Mouse (Mus musculus) C2C12 (cell line): ENCODE measurements around the gene Gla. TPM values are rescaled to one million over a fixed set of nuclear protein-coding genes. Genes with fewer than 3 reads are reported as not detected.

Experiments used
- H3K27me3 ChIP-seq: one replicate; pipeline ENCODE4 v1.6.1; 2011; ENCODE audit not compliant: control insufficient read depth, insufficient read depth, insufficient read length
- H3K36me3 ChIP-seq: one replicate; pipeline ENCODE4 v1.6.1; 2011; ENCODE audit not compliant: control insufficient read depth, insufficient read depth
- H3K4me3 ChIP-seq: one replicate; pipeline ENCODE4 v1.5.1; 2011; ENCODE audit warnings: mild to moderate bottlenecking, control low read depth; ENCODE audit not compliant: poor library complexity, insufficient read depth, severe bottlenecking
- H3K79me2 ChIP-seq: one replicate; pipeline ENCODE4 v1.6.1; 2011; ENCODE audit not compliant: control insufficient read depth, insufficient read depth
- H3K79me3 ChIP-seq: one replicate; pipeline ENCODE4 v1.6.1; 2011; ENCODE audit warnings: low read depth, control low read depth
- H3ac ChIP-seq: one replicate; pipeline ENCODE3; 2011; ENCODE audit warnings: low read depth; ENCODE audit not compliant: control insufficient read depth, insufficient read length
- CEBPB ChIP-seq: IDR thresholded peaks from one replicate; pipeline ENCODE4 v1.6.1; 2011; ENCODE audit warnings: low read depth, mild to moderate bottlenecking, control low read depth, moderate library complexity
- CTCF ChIP-seq: IDR thresholded peaks from one replicate; pipeline ENCODE4 v1.5.1; 2011; ENCODE audit not compliant: control insufficient read depth, insufficient read depth, insufficient read length
- FOSL1 ChIP-seq: IDR thresholded peaks from one replicate; pipeline ENCODE4 v1.8.0; 2011; ENCODE audit warnings: mild to moderate bottlenecking, low read length; ENCODE audit not compliant: poor library complexity, insufficient read depth, severe bottlenecking
- MAX ChIP-seq: IDR thresholded peaks from one replicate; pipeline ENCODE4 v1.6.1; 2011; ENCODE audit warnings: mild to moderate bottlenecking, control low read depth
- MYOD1 ChIP-seq: IDR thresholded peaks from one replicate; pipeline ENCODE4 v1.6.1; 2011; ENCODE audit warnings: low read depth; ENCODE audit not compliant: control insufficient read depth, insufficient read length
- MYOG ChIP-seq: IDR thresholded peaks from one replicate; pipeline ENCODE4 v1.6.1; 2011; ENCODE audit not compliant: control insufficient read depth, insufficient read length; ENCODE audit errors: extremely low read depth
- USF1 ChIP-seq: IDR thresholded peaks from one replicate; pipeline ENCODE4 v1.6.1; 2011; ENCODE audit warnings: low read depth, mild to moderate bottlenecking, control low read depth, moderate library complexity
- polyA plus RNA-seq: library from polyadenylated mRNA; unstranded; fragments of >200 nt; fragmentation: generic; extraction: Trizol; gene quantifications from one replicate; pipeline ENCODE4 v1.2.1, GENCODE M21; 2012; ENCODE audit warnings: missing spikeins

Gene Gla
- polyA plus RNA-seq, 1 experiment, result 6.4 TPM

DNA sequence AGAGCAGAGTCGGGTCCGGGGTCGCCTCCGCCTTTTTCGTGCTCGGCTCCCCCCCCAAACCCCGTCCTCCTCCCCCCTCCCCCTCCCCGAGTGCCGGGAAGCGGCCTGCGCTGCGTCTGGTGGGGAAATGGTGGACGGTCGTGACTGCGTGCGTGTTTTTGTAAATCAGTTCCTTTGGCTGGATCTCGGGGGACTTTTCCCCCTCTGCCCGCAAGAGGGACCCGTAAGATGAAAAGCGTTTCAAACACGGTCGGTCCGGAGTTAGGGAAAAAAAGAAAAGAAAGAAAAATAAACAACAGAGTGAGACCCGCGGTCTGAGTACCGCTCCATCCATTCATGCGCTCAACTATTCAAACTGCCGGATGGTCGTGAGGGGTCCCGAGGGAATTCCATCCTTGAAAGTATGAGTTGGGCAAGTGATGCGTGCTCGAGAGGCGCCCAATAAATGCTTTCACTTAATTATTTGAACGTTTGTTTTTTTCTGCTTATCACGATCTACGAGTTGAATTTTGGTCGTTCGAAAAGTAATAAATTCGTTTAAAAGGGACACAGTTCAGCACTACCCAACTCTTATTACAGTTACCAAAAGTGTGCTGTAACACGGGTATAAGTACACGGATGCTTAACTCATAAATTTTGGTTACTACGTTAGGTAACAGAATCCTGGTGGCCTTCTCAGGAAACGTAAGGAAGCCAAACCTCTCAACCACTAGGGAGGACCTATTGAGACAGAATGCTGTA, 625 bp upstream of the Gla start:
- no peaks in the 10 kb centered on the region for H3K27me3 ChIP-seq
- H3K79me2 ChIP-seq, result peaks cover 55% of the 10 kb centered on the region
- peaks cover 38% of the 10 kb centered on the region for H3K79me3 ChIP-seq
- peak overlapping the region; percentile 67 for H3ac ChIP-seq
- peaks cover 6% of the 10 kb centered on the region for H3K36me3 ChIP-seq
- H3K4me3 ChIP-seq, result peak overlapping the region; percentile 48
- no peak for TF ChIP-seq FOSL1
- no peak for TF ChIP-seq MYOG
- no peak for TF ChIP-seq CTCF
- TF ChIP-seq MYOD1, result no peak
- TF ChIP-seq CEBPB, result no peak
- no peak for TF ChIP-seq USF1
- TF ChIP-seq MAX, result no peak

DNA sequence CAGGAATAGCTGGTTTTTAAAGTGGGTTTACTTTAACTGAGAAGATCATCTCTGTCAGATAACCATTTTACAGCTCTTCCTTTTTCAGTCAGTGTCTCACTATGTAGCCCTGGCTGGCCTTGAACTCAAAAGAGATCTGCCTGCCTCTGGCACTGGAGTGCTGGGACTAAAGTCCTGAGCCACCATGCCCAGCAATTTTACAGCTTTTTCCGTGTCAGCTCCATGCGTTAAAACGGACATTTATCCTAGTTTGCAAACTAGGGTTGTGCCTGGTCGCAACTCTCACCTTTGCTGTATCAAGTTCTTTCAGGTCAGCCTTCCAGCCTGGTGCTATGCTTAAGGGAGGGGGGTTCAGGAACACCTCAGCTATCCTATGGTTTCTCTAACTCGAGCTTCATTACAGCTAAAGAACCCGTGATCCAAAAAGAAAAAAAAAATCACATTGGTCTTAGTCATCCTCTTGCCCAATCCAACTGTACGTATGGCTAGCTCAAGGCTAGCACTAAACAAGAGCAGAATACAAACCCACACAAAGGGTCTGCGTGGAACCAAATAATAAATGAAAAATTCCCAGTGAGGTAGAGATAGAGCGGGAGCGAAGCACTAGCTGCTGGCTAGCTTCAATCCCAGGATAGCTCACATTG, 881 bp downstream of the Gla start:
- Histone ChIP-seq H3K27me3 (no peaks in the 10 kb centered on the region), H3ac (no peak overlapping the region), H3K79me2 (peaks cover 53% of the 10 kb centered on the region), H3K36me3 (peaks cover 6% of the 10 kb centered on the region), H3K79me3 (peaks cover 38% of the 10 kb centered on the region), H3K4me3 (peak overlapping the region; percentile 36)
- TF ChIP-seq CEBPB, result peak; percentile 48
- no peak for TF ChIP-seq FOSL1

DNA sequence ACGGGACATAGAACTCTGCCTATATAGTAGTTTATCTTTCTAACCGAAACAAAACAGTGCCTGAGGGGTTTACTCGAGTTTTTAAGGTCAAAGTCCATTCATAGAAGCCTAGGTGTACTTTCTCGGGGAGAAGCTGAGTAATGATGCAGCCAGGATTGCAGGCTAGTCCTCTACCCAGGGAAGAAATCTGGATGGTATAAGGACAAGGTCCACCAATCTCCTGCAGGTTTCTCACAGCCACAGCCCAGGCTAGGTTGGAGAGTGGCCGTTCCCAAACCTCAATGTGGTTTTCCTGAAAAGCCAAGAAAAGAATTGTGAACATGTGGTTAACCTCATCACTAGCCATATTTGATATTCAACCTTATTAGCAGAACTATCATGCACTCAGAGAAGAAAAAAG, 11.1 kb downstream of the Gla start:
- no peak overlapping the region for H3K4me3 ChIP-seq
- H3K36me3 ChIP-seq, result peaks cover 18% of the 10 kb centered on the region
- TF ChIP-seq MYOD1 (no peak), CEBPB (no peak), MAX (no peak), USF1 (no peak), FOSL1 (no peak), CTCF (no peak), MYOG (no peak)
- peaks cover 24% of the 10 kb centered on the region for H3K79me2 ChIP-seq
- no peaks in the 10 kb centered on the region for H3K27me3 ChIP-seq
- H3ac ChIP-seq, result no peak overlapping the region
- peaks cover 16% of the 10 kb centered on the region for H3K79me3 ChIP-seq

DNA sequence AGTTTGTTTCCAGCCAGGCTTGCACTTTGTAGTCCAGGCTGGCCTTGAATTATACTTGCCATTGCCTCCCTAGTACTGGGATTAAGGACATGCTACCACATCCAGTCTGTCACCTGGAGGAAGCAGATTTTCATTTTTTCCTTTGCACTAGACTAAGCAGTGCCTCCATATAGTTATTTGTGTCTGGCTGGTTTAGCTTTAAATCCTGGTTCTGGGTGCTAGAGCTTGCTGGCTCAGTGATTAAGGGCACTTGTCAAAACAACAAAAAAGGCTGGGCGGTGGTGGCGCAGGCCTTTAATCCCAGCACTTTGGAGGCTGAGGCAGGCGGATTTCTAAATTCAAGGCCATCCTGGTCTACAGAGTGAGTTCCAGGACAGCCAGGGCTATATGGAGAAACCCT, 11.9 kb downstream of the Gla start:
- TF ChIP-seq CTCF (no peak), CEBPB (no peak)
- Histone ChIP-seq H3K4me3 (no peak overlapping the region), H3K79me2 (peaks cover 24% of the 10 kb centered on the region), H3ac (no peak overlapping the region), H3K36me3 (peaks cover 18% of the 10 kb centered on the region), H3K79me3 (peaks cover 16% of the 10 kb centered on the region), H3K27me3 (no peaks in the 10 kb centered on the region)

DNA sequence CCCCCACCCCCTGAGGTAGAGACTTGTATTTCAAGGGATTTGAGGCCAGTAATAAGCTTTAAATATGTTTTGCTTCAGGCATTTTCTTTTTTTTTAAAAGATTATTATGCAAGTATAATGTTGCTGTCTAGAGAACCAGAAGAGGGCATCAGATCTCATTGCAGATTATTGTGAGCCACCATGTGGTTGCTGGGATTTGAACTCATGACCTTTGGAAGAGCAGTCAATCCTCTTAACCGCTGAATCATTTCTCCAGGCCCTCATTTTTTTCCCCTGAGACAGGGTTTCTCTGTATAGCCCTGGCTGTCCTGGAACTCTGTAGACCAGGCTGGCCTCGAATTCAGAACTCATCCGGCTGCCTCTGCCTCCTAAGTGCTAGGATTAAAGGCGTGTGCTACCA, 12.7 kb downstream of the Gla start:
- Histone ChIP-seq H3K4me3 (no peak overlapping the region), H3K79me3 (peaks cover 16% of the 10 kb centered on the region), H3K79me2 (peaks cover 24% of the 10 kb centered on the region), H3K36me3 (peaks cover 18% of the 10 kb centered on the region), H3K27me3 (no peaks in the 10 kb centered on the region), H3ac (no peak overlapping the region)
- no peak for TF ChIP-seq MYOG
- TF ChIP-seq MAX, result no peak
- no peak for TF ChIP-seq MYOD1
- TF ChIP-seq FOSL1, result no peak
- no peak for TF ChIP-seq USF1
- no peak for TF ChIP-seq CEBPB
- TF ChIP-seq CTCF, result no peak

DNA sequence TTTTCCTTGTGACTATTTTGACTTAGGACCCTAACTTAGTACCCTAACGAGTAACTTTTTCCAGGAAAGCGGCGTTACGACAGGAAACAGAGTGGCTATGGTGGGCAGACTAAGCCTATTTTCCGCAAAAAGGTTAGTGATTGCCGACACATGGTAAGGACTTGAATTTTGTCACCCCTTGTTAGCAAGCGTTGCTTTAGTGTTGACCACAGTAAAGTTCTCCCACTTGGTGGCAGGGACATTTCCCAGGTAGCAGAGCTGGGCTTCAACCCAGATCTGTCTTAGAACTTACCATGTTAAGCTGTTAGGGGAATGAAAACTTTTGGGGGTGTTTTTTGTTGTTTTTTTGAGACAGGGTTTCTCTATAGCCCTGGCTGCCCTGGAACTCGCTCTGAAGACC, 14.5 kb downstream of the Gla start:
- Histone ChIP-seq H3ac (peak overlapping the region; percentile 81), H3K79me2 (peaks cover 24% of the 10 kb centered on the region), H3K4me3 (peak overlapping the region; percentile 46), H3K36me3 (peaks cover 18% of the 10 kb centered on the region), H3K27me3 (no peaks in the 10 kb centered on the region), H3K79me3 (peaks cover 16% of the 10 kb centered on the region)
- TF ChIP-seq CTCF, result no peak
- TF ChIP-seq MYOD1, result no peak
